Mouse (Mus musculus) myocyte (in vitro differentiated cells): ENCODE measurements around the gene Slc46a1.

Experiments used
- E2F4 ChIP-seq: IDR thresholded peaks from one replicate; pipeline ENCODE4 v1.6.1; 2011; ENCODE audit warnings: mild to moderate bottlenecking, control low read depth, moderate library complexity; ENCODE audit not compliant: insufficient read depth
- MAX ChIP-seq: IDR thresholded peaks from one replicate; pipeline ENCODE4 v1.6.1; 2011; ENCODE audit warnings: low read depth, mild to moderate bottlenecking, control low read depth
- MYOG ChIP-seq, 3 experiments: IDR thresholded peaks; one replicate each; pipeline ENCODE4 v1.6.1; 2011; ENCODE audit warnings: control low read depth in 2 of 3, low read depth in 2 of 3, mild to moderate bottlenecking in 2 of 3; ENCODE audit not compliant: insufficient read length in 2 of 3, control insufficient read depth in 1 of 3, insufficient read depth in 1 of 3
- POLR2A ChIP-seq: IDR thresholded peaks from one replicate; pipeline ENCODE4 v1.6.1; 2011; ENCODE audit warnings: low read depth, mild to moderate bottlenecking, control low read depth, moderate library complexity; ENCODE audit not compliant: insufficient read length
- SRF ChIP-seq: IDR thresholded peaks from one replicate; pipeline ENCODE4 v1.6.1; 2011; ENCODE audit warnings: low read depth; ENCODE audit not compliant: control insufficient read depth, insufficient read length
- TCF12 ChIP-seq: IDR thresholded peaks from one replicate; pipeline ENCODE4 v1.6.1; 2011; ENCODE audit warnings: mild to moderate bottlenecking, control low read depth; ENCODE audit not compliant: poor library complexity, insufficient read depth, severe bottlenecking
- USF1 ChIP-seq: IDR thresholded peaks from one replicate; pipeline ENCODE4 v1.6.1; 2011; ENCODE audit warnings: low read depth, mild to moderate bottlenecking, control low read depth, moderate library complexity

DNA sequence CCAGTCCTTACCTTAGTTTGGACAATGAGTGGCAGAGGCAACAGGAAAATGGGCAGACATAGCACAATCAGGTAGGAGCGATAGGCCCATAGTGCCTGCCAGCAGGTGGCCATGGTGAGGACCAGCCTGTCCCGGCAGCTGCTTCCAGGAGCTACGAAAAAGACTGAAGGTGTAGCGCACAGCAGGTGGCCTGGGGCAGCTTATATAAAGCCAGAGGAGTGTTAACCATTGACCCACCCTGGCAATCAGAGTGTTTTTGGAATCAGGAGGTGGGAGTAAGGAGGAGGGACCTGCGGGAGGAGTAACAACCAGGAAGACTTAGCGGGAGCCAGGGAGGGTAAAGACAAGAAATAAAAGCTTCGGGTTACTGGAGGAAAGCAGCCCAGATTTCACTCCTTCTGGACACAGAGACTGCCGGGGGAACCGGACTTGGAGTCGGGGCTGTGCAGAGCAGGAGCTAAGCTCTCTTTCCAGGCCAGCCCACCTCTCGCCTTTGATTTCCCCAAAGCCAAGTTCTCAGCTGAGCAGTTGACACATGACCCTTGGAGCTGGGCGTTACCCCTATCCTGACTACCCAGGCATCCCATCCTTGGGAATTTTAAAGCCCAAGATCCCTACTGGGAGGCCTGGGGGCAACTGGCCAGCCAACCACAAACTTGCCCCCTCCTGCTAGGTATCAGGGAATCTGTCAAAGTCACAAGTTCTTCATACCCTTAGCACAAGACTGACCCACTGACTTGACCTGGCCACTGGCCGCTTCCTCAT is 43.3 kb upstream of the Slc46a1 start, which contains the start of gene Slc13a2:
- TF ChIP-seq USF1: no peak
- TF ChIP-seq POLR2A: no peak
- TF ChIP-seq TCF12: no peak
- no peak for TF ChIP-seq SRF
- TF ChIP-seq MAX: no peak
- peak in 1 of 3 experiments; percentile 2 for TF ChIP-seq MYOG (IDR thresholded peaks at IDR 0.05; ENCODE audit: control insufficient read depth in 1 of 3, insufficient read depth in 1 of 3, insufficient read length in 2 of 3, low read depth in 2 of 3)
- TF ChIP-seq E2F4: no peak
